Mouse (Mus musculus): ENCODE data around the gene Zdhhc14.

Gene Zdhhc14

GRCm38 (mm10) chr17:5747539-5748500, 255.5 kb downstream of the Zdhhc14 start:
- no peak for DNase-seq

DNA sequence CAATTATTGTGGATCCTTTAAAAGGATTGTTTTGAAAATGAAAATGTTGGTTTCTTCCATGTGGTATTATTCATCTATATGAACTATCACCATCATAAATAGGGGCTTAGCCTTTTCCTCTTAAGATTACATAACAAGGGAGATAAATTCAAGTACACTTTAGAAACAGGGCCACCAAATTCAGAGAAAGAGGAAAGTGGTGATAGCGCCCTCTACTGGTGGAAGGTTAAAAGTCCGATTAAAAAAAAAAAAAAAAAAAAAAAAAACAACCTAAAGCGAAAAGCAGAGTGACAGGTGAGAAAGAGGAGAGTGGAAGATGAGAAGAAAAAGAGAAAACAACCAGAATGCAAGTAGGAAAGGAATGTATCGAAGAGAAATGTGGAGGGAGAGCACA, 256.1 kb downstream of the Zdhhc14 start:
- DNase-seq, result peak; percentile 60

DNA sequence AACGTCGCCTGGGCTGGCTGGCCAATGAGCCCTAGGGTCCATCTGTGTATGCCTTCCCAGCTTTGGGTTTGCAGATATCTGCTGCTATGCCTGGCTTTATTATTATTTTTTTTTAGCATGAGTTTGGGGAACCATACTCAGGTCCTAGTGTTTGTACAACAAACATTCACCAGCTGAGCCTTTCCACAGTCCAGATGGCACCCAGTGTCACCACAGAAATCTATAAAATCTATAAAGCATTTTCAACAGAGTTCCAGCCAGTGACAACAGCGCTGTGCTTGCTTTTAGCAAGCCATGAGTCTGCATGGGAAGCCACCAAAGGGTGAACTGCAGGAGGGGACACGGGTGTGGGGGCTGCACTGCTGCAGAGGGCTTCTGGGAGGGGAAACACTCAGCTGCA, 257.9 kb downstream of the Zdhhc14 start:
- no peak for DNase-seq

DNA sequence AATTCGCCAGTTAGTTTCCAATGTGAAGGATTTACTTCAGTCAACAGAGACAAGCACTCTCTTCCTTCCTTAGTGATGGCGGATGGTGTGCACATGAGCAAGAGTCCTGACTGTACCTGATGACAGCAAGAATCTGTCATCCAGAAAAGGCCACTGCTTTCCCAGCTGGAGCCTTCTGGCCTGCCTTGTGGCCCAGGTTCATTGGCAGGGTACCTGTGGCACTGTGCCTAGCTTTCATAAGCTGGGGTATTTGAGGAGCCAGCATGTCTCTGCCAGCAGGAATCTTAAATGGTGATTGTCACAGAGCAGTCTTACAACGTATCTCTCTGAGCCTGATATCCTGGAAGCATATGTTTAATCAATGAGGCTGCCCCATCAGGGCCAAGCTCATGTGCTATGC, 258.7 kb downstream of the Zdhhc14 start:
- peak; percentile 83 for DNase-seq

DNA sequence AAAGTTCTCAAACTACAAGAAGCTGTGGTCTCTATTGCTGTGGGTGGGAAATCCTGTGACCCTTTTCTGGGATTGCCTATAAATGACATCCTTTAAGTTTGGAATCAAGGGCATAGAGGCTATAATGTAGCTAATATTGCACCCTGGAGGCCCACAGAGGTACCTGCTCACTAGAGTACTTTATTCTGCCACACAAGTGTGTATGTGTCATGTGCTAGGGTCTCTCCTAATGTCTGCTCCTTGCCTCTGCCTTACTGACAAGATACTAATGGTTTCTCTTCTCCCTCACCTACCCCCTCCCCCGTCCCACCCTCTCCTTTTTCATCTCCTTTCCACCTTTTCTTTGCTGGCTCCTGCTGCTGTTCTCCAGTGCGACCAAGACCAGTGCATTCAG, 260.0 kb downstream of the Zdhhc14 start:
- DNase-seq, result no peak

DNA sequence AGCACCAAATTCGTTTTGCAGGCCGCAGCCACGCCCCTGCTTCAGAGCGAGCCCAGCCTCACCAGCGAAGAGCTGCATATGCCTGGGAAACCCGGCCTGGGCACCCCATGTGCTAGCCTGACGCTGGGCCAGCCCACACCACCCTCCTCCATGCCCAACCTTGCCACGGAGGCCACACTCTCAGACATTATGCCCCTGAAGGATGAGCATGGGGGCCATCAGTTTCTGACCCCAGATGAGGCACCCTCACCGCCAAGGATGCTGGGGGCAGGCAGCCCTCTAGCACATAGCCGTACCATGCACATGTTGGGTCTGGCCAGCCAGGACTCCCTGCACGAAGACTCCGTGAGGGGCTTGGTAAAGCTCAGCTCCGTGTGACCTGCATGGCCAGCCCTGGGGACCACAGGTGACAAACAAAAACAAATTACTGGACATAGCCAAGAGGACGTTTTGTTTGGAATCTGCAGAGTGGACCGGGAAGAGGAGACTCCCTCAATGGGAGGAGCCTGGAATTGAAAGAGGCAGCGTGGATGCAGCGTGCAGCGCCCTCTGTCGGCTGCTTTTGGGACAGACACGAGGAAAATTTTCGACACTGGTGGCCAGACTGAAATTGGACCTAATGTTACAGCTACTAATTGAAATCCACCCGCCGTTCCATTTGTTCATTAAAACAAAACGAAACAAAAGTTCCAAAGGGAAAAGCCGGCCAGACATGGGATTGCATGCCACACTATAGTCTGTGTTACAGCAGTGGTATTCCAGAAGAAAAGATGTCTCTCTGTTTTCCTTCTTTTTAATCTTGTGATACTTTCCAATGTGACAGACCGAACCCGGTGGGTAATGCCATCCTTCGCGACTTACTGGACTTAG, 260.6 kb downstream of the Zdhhc14 start:
- peak; percentile 90 for DNase-seq

- no peak for DNase-seq
These were observed 263.1 kb downstream of the Zdhhc14 start for GRCm38 (mm10) chr17:5755489-5755888.

DNA sequence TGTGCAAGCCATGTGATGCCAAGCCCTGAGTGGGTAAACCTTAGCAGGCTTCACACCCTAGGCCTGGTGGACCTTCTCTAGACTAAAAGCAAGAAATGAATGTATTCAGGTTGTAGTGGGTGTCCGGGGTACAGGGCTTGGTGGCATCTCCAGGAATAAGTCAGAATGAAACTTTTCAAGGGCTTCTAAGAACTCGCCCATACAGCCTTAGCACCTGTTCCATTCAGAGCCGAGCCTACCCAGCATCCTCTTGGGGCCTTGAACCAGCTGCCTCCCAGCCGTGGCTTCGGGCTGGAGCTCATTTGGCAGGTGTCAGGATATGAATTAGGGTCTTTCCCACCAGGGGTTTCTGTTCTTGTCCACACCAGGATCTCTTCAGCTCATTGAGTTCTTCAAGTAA, 263.7 kb downstream of the Zdhhc14 start:
- DNase-seq, result no peak

DNA sequence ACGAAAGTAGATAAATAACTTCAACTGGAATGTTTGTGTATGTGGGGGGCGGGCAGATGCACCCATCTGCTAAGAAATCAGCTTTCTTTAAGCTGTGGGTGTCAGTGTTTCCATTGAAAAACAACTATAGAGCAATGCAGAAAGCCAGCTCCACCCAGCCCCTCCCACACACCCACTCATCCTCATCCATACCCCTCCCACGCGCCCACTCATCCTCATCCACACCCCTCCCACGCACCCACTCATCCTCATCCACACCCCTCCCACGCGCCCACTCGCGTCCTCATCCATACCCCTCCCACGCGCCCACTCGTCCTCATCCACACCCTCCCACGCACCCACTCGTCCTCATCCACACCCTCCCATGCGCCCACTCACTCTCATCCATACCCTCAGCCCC, 264.5 kb downstream of the Zdhhc14 start:
- no peak for DNase-seq

GRCm38 (mm10) chr17:5763768-5764167, 271.4 kb downstream of the Zdhhc14 start:
- no peak for DNase-seq

GRCm38 (mm10) chr17:5764270-5764669, 271.9 kb downstream of the Zdhhc14 start:
- DNase-seq, result no peak

DNA sequence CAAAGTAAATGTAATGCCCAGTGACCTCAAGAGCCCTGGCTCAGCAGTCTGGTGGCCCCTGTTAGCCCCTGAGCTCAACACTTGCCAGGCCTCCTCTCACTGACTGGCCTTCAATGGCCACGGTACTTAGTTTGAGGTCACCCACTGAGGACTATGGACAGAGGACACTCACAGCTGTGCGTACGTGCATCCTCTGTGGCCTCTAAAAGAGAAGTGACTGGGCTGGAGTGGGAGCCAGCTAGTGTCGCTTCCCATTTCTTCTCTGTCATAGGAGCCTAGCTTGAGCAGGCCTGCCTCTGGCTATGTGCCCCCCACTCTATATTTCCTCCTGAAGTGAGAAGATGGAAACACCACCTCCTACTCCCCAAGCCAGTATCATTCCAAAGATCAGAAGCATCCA, 273.4 kb downstream of the Zdhhc14 start:
- DNase-seq, result no peak

- DNase-seq, result no peak
These were observed 275.9 kb downstream of the Zdhhc14 start for GRCm38 (mm10) chr17:5768164-5768705.

GRCm38 (mm10) chr17:5768810-5769520, 276.6 kb downstream of the Zdhhc14 start:
- DNase-seq, result no peak

- DNase-seq, result peak; percentile 24
These were observed 277.4 kb downstream of the Zdhhc14 start for GRCm38 (mm10) chr17:5769776-5770175.

- DNase-seq, result no peak
These were observed 278.2 kb downstream of the Zdhhc14 start for GRCm38 (mm10) chr17:5770265-5771249.

GRCm38 (mm10) chr17:5780213-5780975, 288.0 kb downstream of the Zdhhc14 start:
- DNase-seq, result no peak

GRCm38 (mm10) chr17:5785238-5785637, 292.9 kb downstream of the Zdhhc14 start:
- no peak for DNase-seq

GRCm38 (mm10) chr17:5792164-5792791, 299.9 kb downstream of the Zdhhc14 start:
- DNase-seq, result no peak

DNA sequence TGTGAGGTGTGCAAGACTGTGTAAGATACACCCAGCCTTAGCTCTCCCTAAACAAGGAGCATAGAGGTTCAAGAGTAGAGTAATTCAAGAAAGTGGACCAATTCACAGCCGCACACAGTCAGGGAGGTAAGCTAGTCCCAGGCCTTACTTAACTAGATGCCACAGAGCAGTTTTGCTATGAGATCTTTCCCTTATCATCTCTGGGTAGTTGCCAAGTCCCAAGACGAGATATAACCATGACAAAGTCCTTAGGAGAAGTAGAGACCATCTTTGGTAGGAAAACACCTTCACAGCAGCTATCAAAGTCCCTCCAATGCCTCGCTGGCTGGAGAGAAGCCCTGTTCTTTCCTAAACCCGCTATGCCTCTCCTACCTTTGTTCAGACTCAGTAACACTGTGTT, 301.2 kb downstream of the Zdhhc14 start:
- DNase-seq, result no peak
